Mouse (Mus musculus): ENCODE results near the gene B3galt1.
A peak's percentile ranks its signal among the peaks of the same experiment; 100 is the strongest.

Gene B3galt1

GRCm38 (mm10) chr2:67565480-67566331 is at the start of gene B3galt1:
B3galt1 (plus strand) TSS chr2:67565871.
- DNase-seq (ENCODE audit: low spot score), result peak; percentile 52

- DNase-seq (ENCODE audit: low spot score), result no peak
These were observed 49.3 kb upstream of the B3galt1 start for GRCm38 (mm10) chr2:67516405-67516804.

GRCm38 (mm10) chr2:67535347-67535746 is 30.3 kb upstream of the B3galt1 start:
- no peak for DNase-seq (ENCODE audit: low spot score)

GRCm38 (mm10) chr2:67539426-67539825 is 26.2 kb upstream of the B3galt1 start:
- no peak for DNase-seq (ENCODE audit: low spot score)

- DNase-seq (ENCODE audit: low spot score), result no peak
These were observed 23.5 kb upstream of the B3galt1 start for GRCm38 (mm10) chr2:67541957-67542696.

GRCm38 (mm10) chr2:67544426-67544825 is 21.2 kb upstream of the B3galt1 start:
- DNase-seq (ENCODE audit: low spot score), result no peak

GRCm38 (mm10) chr2:67564851-67565479 is 706 bp upstream of the B3galt1 start:
- DNase-seq (ENCODE audit: low spot score), result peak; percentile 29

- DNase-seq (ENCODE audit: low spot score), result no peak
These were observed 895 bp downstream of the B3galt1 start for GRCm38 (mm10) chr2:67566566-67566965.

- no peak for DNase-seq (ENCODE audit: low spot score)
These were observed 1.5 kb downstream of the B3galt1 start for GRCm38 (mm10) chr2:67567141-67567680.

- no peak for DNase-seq (ENCODE audit: low spot score)
These were observed 11.0 kb downstream of the B3galt1 start for GRCm38 (mm10) chr2:67576634-67577033.

GRCm38 (mm10) chr2:67583091-67583490 is 17.4 kb downstream of the B3galt1 start:
- DNase-seq (ENCODE audit: low spot score), result no peak

- no peak for DNase-seq (ENCODE audit: low spot score)
These were observed 24.7 kb downstream of the B3galt1 start for GRCm38 (mm10) chr2:67590408-67590807.

GRCm38 (mm10) chr2:67591831-67592629 is 26.4 kb downstream of the B3galt1 start:
- DNase-seq (ENCODE audit: low spot score), result no peak

GRCm38 (mm10) chr2:67622902-67623301 is 57.2 kb downstream of the B3galt1 start:
- no peak for DNase-seq (ENCODE audit: low spot score)

GRCm38 (mm10) chr2:67627667-67628066 is 62.0 kb downstream of the B3galt1 start:
- no peak for DNase-seq (ENCODE audit: low spot score)

GRCm38 (mm10) chr2:67628289-67628688 is 62.6 kb downstream of the B3galt1 start:
- no peak for DNase-seq (ENCODE audit: low spot score)

- no peak for DNase-seq (ENCODE audit: low spot score)
These were observed 89.2 kb downstream of the B3galt1 start for GRCm38 (mm10) chr2:67654847-67655246.

- DNase-seq (ENCODE audit: low spot score), result no peak
These were observed 91.7 kb downstream of the B3galt1 start for GRCm38 (mm10) chr2:67657372-67657771.

GRCm38 (mm10) chr2:67658091-67658490 is 92.4 kb downstream of the B3galt1 start:
- DNase-seq (ENCODE audit: low spot score), result no peak

- DNase-seq (ENCODE audit: low spot score), result no peak
These were observed 106.0 kb downstream of the B3galt1 start for GRCm38 (mm10) chr2:67671721-67672120.

GRCm38 (mm10) chr2:67677697-67678096 is 112.0 kb downstream of the B3galt1 start:
- no peak for DNase-seq (ENCODE audit: low spot score)

- DNase-seq (ENCODE audit: low spot score), result no peak
These were observed 158.6 kb downstream of the B3galt1 start for GRCm38 (mm10) chr2:67724249-67724648.
